Mouse (Mus musculus): ENCODE measurements at regions not wholly inside any gene's neighbourhood (a gene's known extent, or its start where the extent isn't known, plus 50 kb on each side); places are given as distances from the start of the nearest gene placed in this dataset.

DNA sequence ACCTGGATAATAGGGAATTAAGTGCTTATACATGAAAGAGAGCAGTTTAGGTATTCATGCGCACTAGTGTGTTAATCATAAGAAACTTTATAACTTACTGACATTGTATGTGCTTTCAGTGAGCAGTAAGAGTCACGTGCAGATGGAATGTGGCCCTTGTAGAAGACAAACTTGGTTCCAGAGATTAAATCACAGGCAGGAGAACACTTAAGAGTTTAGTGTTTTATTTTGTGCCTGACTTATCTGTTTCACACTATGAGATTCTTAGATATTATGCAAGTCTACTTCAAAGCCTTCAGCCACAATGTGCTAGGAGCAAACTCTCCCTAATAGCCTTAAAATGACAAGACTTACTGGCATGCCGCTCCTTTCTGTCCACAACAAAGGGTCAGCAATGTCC lies 296.8 kb downstream of the Gja1 start:
- no peak overlapping the region for H3K9ac ChIP-seq (ENCODE audit: low read depth, poor library complexity, severe bottlenecking)
- no peak overlapping the region for H3K27ac ChIP-seq (ENCODE audit: insufficient read depth, low read length)
- H3K36me3 ChIP-seq (ENCODE audit: control insufficient read depth, insufficient read depth, low read length, poor library complexity, severe bottlenecking): no peaks in the 10 kb centered on the region
- no peaks in the 10 kb centered on the region for H3K9me3 ChIP-seq (replicated peaks; ENCODE audit: control insufficient read depth, insufficient read depth, low read length, poor library complexity, severe bottlenecking)
- H3K4me3 ChIP-seq (ENCODE audit: low read depth, low read length): no peak overlapping the region
- no peaks in the 10 kb centered on the region for H3K27me3 ChIP-seq (ENCODE audit: control insufficient read depth, insufficient read depth, low read length, poor library complexity, severe bottlenecking)
- no peaks in the 10 kb centered on the region for H3K4me1 ChIP-seq (ENCODE audit: control insufficient read depth, insufficient read depth, low read length)
- TF ChIP-seq POLR2A (IDR thresholded peaks at IDR 0.05; ENCODE audit: insufficient read depth, low read length) (no peak), EP300 (IDR thresholded peaks at IDR 0.05; ENCODE audit: insufficient read depth, low read depth, low read length) (no peak), CTCF (IDR thresholded peaks at IDR 0.05; ENCODE audit: low read depth, low read length) (no peak)

GRCm38 (mm10) chr10:56682901-56683300 lies 305.8 kb downstream of the Gja1 start:
- H3K9ac ChIP-seq (ENCODE audit: low read depth, poor library complexity, severe bottlenecking): no peak overlapping the region
- H3K4me1 ChIP-seq (ENCODE audit: control insufficient read depth, insufficient read depth, low read length): no peaks in the 10 kb centered on the region
- no peak overlapping the region for H3K4me3 ChIP-seq (ENCODE audit: low read depth, low read length)
- H3K27me3 ChIP-seq (ENCODE audit: control insufficient read depth, insufficient read depth, low read length, poor library complexity, severe bottlenecking): no peaks in the 10 kb centered on the region
- H3K36me3 ChIP-seq (ENCODE audit: control insufficient read depth, insufficient read depth, low read length, poor library complexity, severe bottlenecking): no peaks in the 10 kb centered on the region
- no peaks in the 10 kb centered on the region for H3K9me3 ChIP-seq (replicated peaks; ENCODE audit: control insufficient read depth, insufficient read depth, low read length, poor library complexity, severe bottlenecking)
- TF ChIP-seq EP300 (IDR thresholded peaks at IDR 0.05; ENCODE audit: insufficient read depth, low read depth, low read length): no peak
- no peak overlapping the region for H3K27ac ChIP-seq (ENCODE audit: insufficient read depth, low read length)

DNA sequence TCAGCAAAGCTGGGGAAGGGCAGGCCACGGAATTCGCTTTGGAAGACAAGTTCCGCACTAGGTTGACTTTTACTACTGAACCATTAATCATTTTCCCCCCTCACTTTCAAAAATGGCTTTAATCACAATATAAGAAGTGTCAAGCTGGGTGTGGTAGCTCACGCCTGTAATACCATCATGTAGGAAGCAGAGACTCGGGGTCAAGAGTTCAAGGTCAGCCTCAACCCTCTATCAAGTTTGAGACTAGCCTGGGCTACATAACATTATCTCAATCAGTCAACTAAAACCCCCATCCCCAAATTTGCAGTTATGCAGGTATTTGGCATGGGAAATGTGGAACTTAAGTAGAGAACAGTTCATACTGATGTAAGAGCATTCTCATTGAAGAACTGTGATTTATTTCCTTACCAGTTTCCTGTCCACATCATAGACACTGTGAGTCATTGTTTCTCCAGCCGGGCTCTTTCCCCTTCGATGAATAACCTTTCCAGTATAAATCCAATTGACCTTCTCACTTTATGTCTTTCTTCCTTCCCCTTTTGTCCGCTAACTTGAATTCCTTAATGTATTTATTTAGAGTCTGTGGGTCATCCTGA lies 308.6 kb downstream of the Gja1 start:
- Histone ChIP-seq H3K27me3 (ENCODE audit: control insufficient read depth, insufficient read depth, low read length, poor library complexity, severe bottlenecking) (no peaks in the 10 kb centered on the region), H3K36me3 (ENCODE audit: control insufficient read depth, insufficient read depth, low read length, poor library complexity, severe bottlenecking) (no peaks in the 10 kb centered on the region), H3K9me3 (replicated peaks; ENCODE audit: control insufficient read depth, insufficient read depth, low read length, poor library complexity, severe bottlenecking) (no peaks in the 10 kb centered on the region), H3K4me3 (ENCODE audit: low read depth, low read length) (no peak overlapping the region), H3K4me1 (ENCODE audit: control insufficient read depth, insufficient read depth, low read length) (no peaks in the 10 kb centered on the region), H3K27ac (ENCODE audit: insufficient read depth, low read length) (no peak overlapping the region), H3K9ac (ENCODE audit: low read depth, poor library complexity, severe bottlenecking) (no peak overlapping the region)
- TF ChIP-seq CTCF (IDR thresholded peaks at IDR 0.05; ENCODE audit: low read depth, low read length) (no peak), EP300 (IDR thresholded peaks at IDR 0.05; ENCODE audit: insufficient read depth, low read depth, low read length) (no peak), POLR2A (IDR thresholded peaks at IDR 0.05; ENCODE audit: insufficient read depth, low read length) (no peak)

DNA sequence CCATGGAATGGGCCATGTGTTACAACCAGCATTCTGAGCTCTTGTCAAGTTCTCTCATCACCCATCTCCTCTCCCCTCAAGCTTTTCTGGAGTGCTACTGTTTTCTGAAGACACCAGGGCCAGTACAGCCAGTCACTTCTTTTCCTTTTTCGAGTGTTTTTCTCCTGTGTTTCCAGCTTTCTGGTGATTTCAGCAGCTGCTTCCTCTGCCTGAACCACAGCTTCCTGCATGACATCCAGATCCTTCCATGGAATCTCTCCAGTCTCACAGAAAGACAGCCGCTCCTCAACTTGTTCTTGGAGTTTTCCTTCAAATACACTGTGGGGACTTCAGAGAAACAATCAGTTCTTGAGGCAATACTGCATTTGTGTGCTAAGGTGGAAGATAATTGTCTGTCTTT lies 314.3 kb downstream of the Gja1 start:
- Histone ChIP-seq H3K27ac (ENCODE audit: insufficient read depth, low read length) (no peak overlapping the region), H3K9me3 (replicated peaks; ENCODE audit: control insufficient read depth, insufficient read depth, low read length, poor library complexity, severe bottlenecking) (no peaks in the 10 kb centered on the region)

DNA sequence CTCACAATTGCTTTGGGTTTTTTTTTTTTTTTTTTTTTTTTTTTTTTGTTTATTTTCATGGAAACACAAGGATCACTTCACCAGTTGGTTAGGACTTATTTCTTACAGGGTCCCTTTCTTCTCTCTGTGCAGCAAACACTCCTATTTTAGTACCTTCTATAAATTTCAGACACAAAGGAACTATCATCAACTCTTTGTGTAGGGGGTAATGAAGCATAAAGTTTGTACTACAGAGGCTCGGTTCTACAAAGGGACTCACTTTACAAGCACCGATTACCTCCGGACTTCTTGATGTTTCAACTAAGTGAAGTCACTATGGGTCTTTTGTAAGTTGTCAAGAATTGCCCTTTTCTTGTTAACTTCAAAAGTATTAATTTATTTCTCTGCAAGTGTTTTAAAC lies 318.0 kb downstream of the Gja1 start:
- H3K36me3 ChIP-seq (ENCODE audit: control insufficient read depth, insufficient read depth, low read length, poor library complexity, severe bottlenecking): no peaks in the 10 kb centered on the region
- H3K4me1 ChIP-seq (ENCODE audit: control insufficient read depth, insufficient read depth, low read length): no peaks in the 10 kb centered on the region
- no peaks in the 10 kb centered on the region for H3K9me3 ChIP-seq (replicated peaks; ENCODE audit: control insufficient read depth, insufficient read depth, low read length, poor library complexity, severe bottlenecking)
- no peak overlapping the region for H3K4me3 ChIP-seq (ENCODE audit: low read depth, low read length)
- H3K9ac ChIP-seq (ENCODE audit: low read depth, poor library complexity, severe bottlenecking): no peak overlapping the region
- TF ChIP-seq POLR2A (IDR thresholded peaks at IDR 0.05; ENCODE audit: insufficient read depth, low read length): no peak
- H3K27me3 ChIP-seq (ENCODE audit: control insufficient read depth, insufficient read depth, low read length, poor library complexity, severe bottlenecking): no peaks in the 10 kb centered on the region
- no peak overlapping the region for H3K27ac ChIP-seq (ENCODE audit: insufficient read depth, low read length)

More for the DNA sequence above, 314.3 kb downstream of the Gja1 start:
- Histone ChIP-seq H3K9ac (ENCODE audit: low read depth, poor library complexity, severe bottlenecking) (no peak overlapping the region), H3K27me3 (ENCODE audit: control insufficient read depth, insufficient read depth, low read length, poor library complexity, severe bottlenecking) (no peaks in the 10 kb centered on the region), H3K4me3 (ENCODE audit: low read depth, low read length) (no peak overlapping the region), H3K36me3 (ENCODE audit: control insufficient read depth, insufficient read depth, low read length, poor library complexity, severe bottlenecking) (no peaks in the 10 kb centered on the region), H3K4me1 (ENCODE audit: control insufficient read depth, insufficient read depth, low read length) (no peaks in the 10 kb centered on the region)
- TF ChIP-seq EP300 (IDR thresholded peaks at IDR 0.05; ENCODE audit: insufficient read depth, low read depth, low read length) (no peak), CTCF (IDR thresholded peaks at IDR 0.05; ENCODE audit: low read depth, low read length) (no peak), POLR2A (IDR thresholded peaks at IDR 0.05; ENCODE audit: insufficient read depth, low read length) (no peak)

DNA sequence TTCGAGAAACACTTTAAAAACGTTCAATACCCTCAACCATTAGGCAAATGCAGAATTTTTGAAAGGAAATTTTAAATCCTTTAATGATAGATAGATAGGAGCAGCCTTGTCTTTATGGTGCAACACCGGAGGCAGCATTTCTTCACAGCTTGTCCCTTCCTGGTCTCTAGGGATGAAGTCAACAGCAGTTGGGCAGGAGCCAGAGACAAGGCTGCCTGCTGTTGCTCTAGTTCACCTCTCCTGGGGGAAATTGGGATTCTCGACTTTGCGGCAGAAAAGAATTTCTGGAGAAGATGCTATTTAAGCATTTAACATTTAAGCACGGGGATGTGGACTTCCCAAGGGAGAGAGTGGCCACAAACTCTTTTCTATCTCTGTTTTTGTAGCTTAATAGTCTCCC lies 323.0 kb downstream of the Gja1 start:
- Histone ChIP-seq H3K27ac (ENCODE audit: insufficient read depth, low read length) (no peak overlapping the region), H3K9me3 (replicated peaks; ENCODE audit: control insufficient read depth, insufficient read depth, low read length, poor library complexity, severe bottlenecking) (no peaks in the 10 kb centered on the region), H3K27me3 (ENCODE audit: control insufficient read depth, insufficient read depth, low read length, poor library complexity, severe bottlenecking) (no peaks in the 10 kb centered on the region), H3K9ac (ENCODE audit: low read depth, poor library complexity, severe bottlenecking) (no peak overlapping the region), H3K4me3 (ENCODE audit: low read depth, low read length) (no peak overlapping the region), H3K36me3 (ENCODE audit: control insufficient read depth, insufficient read depth, low read length, poor library complexity, severe bottlenecking) (no peaks in the 10 kb centered on the region), H3K4me1 (ENCODE audit: control insufficient read depth, insufficient read depth, low read length) (no peaks in the 10 kb centered on the region)
- TF ChIP-seq EP300 (IDR thresholded peaks at IDR 0.05; ENCODE audit: insufficient read depth, low read depth, low read length) (no peak), POLR2A (IDR thresholded peaks at IDR 0.05; ENCODE audit: insufficient read depth, low read length) (no peak), CTCF (IDR thresholded peaks at IDR 0.05; ENCODE audit: low read depth, low read length) (no peak)

Data from ES-Bruce4 (cell line).